Mouse (Mus musculus): Measurements from ENCODE around the gene Klf1. TPM values are rescaled to one million over a fixed set of nuclear protein-coding genes. Genes with fewer than 3 reads are reported as not detected.

Gene Klf1
- total RNA-seq, 2 experiments from 2014 or later, result not detected

DNA sequence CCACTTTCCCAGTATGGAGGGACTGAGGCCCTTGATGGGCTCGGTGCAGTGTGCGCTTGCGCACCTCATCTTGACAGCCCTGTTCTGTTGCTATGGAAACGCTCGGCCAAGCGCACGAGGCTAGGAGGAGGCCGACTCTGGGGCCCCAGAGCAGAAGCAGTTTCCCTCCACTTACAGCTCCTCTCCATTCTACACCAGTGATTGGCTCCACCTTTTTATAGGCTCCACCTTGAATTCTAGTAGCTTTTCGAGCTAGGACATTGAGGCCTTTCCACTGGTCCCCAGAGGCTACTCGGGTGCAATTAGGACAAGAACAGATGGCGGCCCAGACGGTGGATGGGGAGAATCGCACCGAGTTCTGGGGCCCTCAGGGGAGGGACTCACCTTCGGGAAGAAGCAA, 33.1 kb downstream of the Klf1 start:
- no peak for DNase-seq (ENCODE audit: low spot score in 2 of 2)

DNA sequence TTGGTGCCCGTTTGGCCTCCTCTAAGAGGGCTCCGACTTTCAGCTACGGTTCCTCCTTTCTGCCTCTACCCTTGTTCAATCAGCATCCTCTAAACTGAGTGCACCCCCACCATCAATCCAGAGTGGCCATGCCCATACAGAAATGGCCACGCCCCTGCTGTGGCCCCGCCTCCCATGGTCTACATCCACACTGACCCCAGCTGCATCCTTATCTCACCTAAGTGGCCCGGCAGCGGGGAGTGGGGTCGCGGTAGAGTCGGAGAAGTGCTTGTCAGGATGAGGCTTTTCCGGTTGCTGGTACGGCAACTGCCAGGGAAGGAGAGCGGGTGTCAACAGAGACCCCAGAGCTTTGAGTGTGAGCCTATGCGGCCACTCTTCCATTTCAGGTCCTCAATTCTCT, 33.8 kb downstream of the Klf1 start:
- no peak for DNase-seq (ENCODE audit: low spot score in 2 of 2)

DNA sequence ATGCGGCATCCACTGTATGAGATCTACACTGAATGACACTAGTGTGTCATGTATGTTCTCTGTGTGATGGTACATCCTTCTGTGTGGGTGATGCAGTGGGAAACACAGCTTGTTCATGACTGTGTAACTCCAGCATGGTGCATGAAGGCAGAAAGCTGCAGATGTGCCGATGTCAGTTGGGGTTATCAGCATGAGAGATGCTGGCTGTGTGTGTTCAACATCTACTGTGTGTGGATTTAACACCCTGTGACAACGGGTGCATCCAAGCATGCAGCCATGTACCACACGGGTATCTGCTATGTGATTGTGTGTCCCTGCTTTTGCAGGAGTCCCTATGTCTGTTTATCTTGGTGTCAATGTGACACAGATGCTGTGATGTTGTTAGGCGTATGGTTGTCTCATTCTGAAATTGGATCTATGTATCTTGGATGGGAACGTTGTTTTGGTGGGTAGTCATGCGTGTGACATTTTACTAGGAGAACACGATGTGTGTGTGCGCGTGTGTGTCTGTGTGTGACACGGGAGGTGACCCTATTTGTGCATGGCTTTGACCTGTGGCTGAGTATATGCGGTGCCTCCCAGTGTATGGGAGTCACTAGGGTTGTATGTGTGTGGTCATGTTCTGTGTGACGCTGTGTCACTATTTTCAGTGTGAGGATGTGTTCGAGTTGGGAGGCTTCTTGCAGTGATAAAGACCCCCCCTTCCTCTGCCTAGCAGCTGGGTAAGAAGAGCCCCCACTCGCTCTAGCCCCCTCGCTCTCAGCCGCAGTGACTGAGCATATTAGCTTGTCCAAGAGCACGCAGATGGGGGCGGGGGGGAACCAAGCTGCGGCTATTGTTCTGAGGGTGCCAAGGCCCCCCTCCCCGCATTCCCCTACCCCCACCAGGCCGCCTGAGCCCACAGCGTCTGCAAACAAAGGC, 34.6 kb downstream of the Klf1 start:
- DNase-seq (ENCODE audit: low spot score in 2 of 2), result no peak

DNA sequence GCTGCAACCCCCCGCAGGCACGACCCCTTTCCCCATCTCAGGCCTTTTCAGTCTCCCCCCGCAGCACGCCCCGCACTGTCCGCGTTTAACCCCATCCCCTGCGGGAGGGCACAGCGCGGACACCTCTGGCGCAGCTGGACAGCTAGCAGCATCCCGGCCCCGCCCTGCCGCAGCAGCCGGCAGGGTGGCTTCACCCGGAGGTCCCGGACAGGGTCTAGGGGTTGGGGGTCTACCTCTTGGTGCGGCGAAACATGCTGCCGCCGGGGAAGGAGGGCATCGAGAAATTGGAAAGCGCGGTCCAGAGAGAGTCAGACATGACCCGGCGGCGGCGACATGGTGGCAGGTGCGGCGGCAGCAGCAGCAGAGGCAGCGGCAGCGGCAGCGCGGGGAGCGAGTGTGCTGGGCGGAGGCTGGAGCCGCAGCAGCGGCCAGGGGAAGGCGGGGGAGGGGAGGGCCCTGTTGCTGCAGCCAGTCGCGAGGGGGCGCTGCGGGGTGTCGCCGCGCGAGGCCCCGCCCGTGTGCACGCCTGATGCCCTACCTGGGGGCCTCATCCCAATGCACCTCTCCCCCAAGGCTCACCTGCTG, 35.3 kb downstream of the Klf1 start, which contains the start of gene Mast1:
Mast1 (minus strand) TSS at position 398 of the 585 bp plus-strand sequence.
- peak; percentile 58 to 65 for DNase-seq (ENCODE audit: low spot score in 2 of 2)

DNA sequence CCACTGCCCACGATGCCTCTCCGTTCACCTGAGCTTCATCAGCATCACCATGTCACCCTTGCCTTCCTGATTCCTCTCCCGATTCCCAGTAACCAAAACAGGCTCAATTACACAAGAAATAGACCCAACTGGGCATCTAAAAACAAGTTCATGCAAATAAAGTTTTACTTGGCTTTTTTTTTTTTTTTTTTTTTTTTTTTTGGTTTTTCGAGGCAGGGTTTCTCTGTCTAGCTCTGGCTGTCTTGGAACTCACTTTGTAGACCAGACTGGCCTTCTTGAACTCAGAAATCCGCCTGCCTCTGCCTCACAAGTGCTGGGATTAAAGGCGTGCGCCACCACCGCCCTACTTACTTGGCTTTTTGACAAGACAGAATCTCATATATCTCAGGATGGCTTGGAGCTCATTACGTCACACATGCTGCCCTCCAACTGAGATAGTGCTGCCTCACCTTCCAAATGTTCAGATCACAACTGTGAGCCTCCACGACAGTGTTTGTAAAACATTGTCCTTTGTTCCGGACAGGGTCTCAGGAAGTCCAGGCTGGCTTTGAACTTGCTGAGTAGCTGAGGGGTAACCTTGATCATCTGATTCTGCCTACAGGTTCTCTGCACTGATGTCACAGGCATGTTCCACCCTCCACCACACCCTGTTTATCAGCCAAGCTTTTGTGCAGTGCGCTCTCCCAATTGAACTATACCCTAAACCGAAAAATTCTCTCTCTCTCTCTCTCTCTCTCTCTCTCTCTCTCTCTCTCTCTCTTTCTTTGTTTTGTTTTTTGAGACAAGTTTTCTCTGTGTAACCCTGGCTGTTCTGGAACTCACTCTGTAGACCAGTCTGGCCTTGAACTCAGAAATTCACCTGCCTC, 36.1 kb downstream of the Klf1 start:
- DNase-seq (ENCODE audit: low spot score in 2 of 2), result no peak

DNA sequence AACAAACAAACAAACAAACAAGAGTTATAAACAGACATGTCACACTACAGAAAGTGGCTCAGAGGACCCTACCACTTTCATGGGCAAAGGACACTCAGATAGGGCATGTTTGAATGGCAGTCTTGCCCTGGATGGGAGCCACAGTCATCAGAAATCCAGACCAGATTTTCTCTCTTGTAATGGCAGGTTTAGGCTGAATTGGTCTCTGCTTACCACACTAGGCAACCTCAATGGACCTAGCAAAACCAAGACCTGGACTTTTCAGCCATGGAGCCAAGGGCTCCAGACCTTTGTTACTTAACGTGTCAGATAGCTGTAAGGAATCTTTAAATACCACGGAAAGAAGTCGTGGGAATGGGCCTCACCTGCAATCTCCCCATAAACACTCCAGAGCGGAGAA, 42.0 kb downstream of the Klf1 start:
- no peak for DNase-seq (ENCODE audit: low spot score in 2 of 2)

DNA sequence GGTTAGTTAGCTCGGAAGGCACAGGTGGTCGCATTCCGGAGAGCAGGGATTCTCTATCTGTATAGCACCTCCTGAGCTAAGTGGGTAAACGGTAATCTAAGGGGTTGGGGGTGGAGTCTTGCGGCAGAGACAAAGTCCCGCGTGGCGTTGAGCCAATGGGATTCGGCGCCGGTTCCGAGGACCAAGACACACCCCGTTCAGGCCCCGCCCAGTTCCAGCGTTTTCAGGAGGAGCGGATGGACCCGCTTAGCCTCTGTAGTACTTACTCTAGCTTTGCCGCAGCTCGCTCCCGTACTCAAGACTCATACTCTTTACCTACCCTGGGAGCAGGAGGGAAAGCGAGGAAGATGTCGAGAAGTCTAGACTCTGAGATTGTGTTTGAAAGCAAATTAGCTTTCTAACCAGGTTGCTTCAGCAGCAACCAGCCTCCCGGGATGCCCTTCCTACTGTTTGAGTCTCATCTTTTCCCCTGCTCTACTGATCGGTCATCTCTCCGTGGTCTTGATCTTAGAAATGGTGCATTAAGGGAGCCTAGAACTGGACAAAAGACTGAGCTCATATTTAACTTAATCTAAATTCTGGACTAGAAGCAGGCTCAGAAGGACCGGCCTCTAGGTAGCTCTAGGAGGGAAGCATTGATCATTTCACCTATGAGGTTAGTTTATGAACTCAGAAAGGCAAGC, 42.9 kb downstream of the Klf1 start:
- DNase-seq (ENCODE audit: low spot score in 2 of 2), result no peak

DNA sequence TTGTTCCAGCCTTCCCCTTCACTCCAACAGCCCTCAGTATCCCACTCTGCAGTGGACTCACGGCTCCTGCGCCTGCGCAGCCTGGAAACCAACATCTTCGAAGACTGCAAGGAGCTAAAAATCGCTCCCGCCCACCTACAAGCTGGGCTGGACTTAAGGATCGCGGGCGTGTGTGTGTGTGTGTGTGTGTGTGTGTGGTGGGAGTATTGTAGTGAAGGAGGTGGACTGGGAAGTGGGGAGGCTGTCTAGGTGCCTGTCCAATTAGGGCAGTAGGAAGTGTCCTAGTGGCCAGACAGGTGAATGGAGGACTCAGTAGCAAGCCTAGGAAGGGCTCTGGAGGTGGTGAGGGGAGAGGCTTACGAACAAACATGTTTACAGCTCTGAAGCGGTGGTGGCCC, 43.5 kb downstream of the Klf1 start:
- DNase-seq (ENCODE audit: low spot score in 2 of 2), result no peak

DNA sequence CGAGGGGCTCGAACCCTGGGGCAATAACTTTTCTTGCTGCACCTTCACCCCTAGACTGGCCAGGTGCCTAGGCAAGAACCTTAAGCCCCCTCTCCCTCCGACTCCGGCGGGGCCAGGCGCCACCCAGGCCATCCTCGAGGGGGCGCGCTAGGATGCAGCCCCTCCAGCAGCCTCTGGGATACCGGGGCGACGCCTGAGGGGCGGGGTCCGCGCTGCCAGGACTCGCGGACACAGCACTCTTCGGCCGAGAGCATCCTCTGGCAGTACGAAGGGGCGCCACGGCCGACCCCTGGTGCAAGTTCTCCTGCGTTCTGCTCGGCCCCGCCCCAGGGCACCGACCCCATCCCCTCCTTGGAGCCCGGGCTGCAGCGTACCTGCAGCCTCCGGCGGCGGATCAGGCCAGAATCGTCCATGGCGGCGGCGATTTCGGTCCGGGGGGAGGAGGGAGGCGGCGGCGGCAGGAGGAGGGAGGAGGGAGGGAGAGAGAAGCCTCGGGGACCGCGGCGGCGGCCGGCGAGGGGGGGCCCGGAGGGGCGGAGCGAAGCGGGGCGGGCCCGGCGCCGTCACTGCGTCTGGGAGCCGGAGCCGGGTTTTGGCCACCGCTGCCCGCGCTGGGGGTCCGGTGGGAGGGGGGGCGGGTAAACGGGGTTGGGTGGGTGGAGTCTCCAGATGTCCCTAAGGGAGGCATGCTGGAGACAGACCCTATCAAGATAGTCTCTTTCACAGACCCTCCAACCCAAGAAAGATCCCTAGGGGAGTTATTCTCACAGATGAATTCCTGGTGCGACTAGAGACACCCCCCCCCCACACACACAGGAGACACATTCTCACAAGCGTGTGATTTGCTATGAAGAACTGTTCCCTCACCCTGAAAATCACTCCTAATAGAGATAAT, 44.2 kb downstream of the Klf1 start:
- peak in 1 of 2 experiments; percentile 32 for DNase-seq (ENCODE audit: low spot score in 2 of 2)

DNA sequence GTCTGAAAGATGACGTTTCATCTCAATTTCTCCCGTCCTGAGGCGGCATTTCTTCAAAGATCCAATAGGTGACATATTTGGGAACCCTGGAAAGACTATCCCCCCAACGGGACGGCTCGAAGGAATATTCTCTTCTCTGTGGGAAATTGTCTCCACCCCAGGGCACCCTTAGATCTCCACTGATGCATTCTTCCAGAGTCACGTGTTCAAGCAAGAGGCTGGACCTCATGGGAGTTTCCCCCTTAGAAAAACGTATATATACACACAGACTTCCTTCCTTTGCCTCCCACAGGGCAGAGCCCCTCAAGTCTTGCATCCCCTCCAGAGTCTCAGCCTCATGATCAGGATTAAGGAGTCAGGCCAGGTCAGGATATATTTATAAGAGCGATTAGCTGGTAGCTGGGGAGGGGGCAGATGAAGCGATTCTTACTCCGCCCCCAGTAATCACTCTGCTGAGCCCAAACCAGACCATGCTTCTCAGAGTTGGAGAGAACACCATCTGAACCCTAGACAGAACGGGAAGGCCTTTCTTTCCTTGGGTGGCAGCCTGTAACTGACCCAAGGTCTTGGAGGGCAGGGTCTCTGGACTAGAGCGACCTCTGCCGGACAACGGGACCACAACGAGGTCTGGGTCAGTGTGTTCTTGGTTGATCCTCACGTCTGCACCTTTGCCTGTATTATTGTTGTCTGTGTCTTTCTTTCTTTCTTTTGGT, 45.0 kb downstream of the Klf1 start, which contains the start of gene Rtbdn:
Rtbdn (plus strand) TSS at position 464 of the 713 bp plus-strand sequence.
- no peak for DNase-seq (ENCODE audit: low spot score in 2 of 2)

DNA sequence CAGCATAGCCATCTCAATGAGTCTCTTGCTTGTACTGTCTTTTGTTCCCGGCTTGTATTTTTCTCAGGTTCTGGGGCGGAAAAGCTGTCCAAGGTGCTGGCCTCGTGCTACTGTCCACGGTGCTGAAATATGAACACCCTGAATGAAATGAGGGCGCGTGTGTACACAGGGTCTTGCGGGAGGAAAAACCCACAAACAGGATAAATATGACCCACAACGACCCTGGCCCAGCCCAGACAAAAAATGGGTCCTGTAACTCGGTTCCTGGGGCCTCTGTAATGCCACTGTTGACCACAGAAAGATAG, 45.5 kb downstream of the Klf1 start:
- peak; percentile 39 to 57 for DNase-seq (ENCODE audit: low spot score in 2 of 2)

DNA sequence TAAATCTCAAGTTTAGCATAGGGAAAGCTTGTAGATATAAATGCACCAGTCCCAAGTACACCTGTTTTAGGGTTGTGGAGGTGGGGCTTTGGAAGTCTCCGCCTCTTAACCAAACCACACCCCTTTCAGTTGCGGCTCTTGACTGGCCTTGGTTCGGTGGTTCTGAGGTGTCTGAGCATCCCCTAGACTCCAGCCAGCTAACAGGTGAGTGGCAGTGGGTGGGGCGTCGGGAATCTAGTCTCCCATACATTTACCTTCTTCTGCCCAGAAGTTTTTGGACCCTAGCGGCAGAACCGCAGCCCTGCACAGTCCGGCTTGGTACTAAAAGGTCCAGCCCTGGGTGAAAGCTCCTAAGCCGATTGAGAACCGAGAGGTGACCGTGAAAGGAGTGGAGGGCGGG, 48.0 kb downstream of the Klf1 start:
- DNase-seq (ENCODE audit: low spot score in 2 of 2), result no peak

DNA sequence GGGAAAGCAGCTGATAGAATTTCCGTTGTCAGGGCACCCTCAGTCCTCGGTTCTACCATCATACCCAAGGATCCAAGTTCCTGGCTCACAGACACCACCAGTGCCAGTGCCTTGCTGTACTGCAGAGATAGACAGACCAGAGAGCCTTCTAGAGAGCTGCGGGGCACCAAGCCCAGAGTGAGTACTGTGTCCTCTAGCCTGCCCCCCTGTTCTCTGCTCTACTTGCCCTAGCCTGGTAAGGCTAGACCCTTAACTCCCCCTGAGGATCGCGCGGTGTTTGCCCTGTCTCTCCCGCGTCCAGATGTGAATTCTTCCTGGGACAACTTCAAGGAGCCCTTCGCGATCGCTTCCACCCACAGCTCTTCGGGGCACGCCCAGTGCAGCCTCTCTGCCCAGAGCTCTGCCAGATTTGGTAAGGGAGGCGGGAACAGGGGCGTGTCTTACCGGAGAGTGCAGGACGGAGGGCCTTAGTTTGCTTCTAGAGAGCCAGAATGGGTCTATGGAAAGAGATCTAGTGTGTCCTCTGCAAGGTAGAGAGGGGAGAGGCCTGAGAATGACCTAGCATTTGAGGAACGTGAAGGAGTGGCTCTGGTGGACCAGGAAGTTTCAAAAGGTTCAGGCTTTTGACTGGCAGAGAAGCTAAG, 51.0 kb downstream of the Klf1 start:
- peak in 1 of 2 experiments; percentile 56 for DNase-seq (ENCODE audit: low spot score in 2 of 2)

Small RNA genes within 50 kb of the gene (microRNA-seq; reads per million reads assigned to microRNA genes)
- 0 to 0.61 reads per million in 2 experiments for gene Gm24197 (ENCODE audit: borderline number of aligned reads in 2 of 2)
- gene Mir7069 (ENCODE audit: borderline number of aligned reads in 2 of 2), result 5.7 to 7.3 reads per million in 2 experiments

Other genes with a start within 250 kb of the Klf1 start
- 10 to 100 TPM; 20.7 to 24.6 TPM for gene Ier2, start 239.1 kb upstream of the Klf1 start, total RNA-seq (2021)
- gene Trmt1, start 215.6 kb upstream of the Klf1 start, total RNA-seq (2021), result 10 to 100 TPM; 66.3 to 79.0 TPM
- gene Nacc1, start 214.1 kb upstream of the Klf1 start, total RNA-seq (2021), result 10 to 100 TPM; 71.3 to 77.8 TPM
- gene Lyl1, start 200.5 kb upstream of the Klf1 start, total RNA-seq (2021), result 1 to 10 TPM; 2.7 to 2.8 TPM
- gene G430095P16Rik, start 178.9 kb upstream of the Klf1 start, total RNA-seq (2021), result under 1 TPM; 0.45 to 0.76 TPM
- 100 to 1,000 TPM in 1 of 2 experiments, 10 to 100 TPM in 1; 92.2 to 127 TPM for gene Nfix, start 101.6 kb upstream of the Klf1 start, total RNA-seq (2021)
- gene Dand5, start 79.1 kb upstream of the Klf1 start, total RNA-seq (2021), result 10 to 100 TPM; 10.6 to 10.8 TPM
- gene Gadd45gip1, start 70.4 kb upstream of the Klf1 start, total RNA-seq (2021), result 10 to 100 TPM; 62.0 to 71.1 TPM
- gene Rad23a, start 61.3 kb upstream of the Klf1 start, total RNA-seq (2021), result 100 to 1,000 TPM; 109 to 113 TPM
- 100 to 1,000 TPM; 606 to 686 TPM for gene Calr, start 55.0 kb upstream of the Klf1 start, total RNA-seq (2021)
- gene Farsa, start 44.9 kb upstream of the Klf1 start, total RNA-seq (2021), result 10 to 100 TPM; 58.8 to 69.6 TPM
- gene Syce2, start 29.8 kb upstream of the Klf1 start, total RNA-seq (2021), result 1 to 10 TPM; 6.9 to 9.4 TPM
- 10 to 100 TPM; 52.4 to 56.5 TPM for gene Gcdh, start 8.0 kb upstream of the Klf1 start, total RNA-seq (2021)
- gene Dnase2a, start 6.6 kb downstream of the Klf1 start, total RNA-seq (2021), result 10 to 100 TPM; 11.2 to 12.5 TPM
- gene Mast1, start 35.4 kb downstream of the Klf1 start, total RNA-seq (2021), result 1 to 10 TPM; 2.1 to 3.1 TPM
- under 1 TPM in 1 of 2 experiments, not detected in 1; 0.16 TPM for gene Rtbdn, start 45.1 kb downstream of the Klf1 start, total RNA-seq (2021)
- 1 to 10 TPM; 1.9 TPM for gene Gm49661, start 67.5 kb downstream of the Klf1 start, total RNA-seq (2021)
- 100 to 1,000 TPM; 740 to 761 TPM for gene Prdx2, start 67.7 kb downstream of the Klf1 start, total RNA-seq (2021)
- 100 to 1,000 TPM in 1 of 2 experiments, 10 to 100 TPM in 1; 80.9 to 131 TPM for gene Rnaseh2a, start 67.8 kb downstream of the Klf1 start, total RNA-seq (2021)
- gene Junb, start 76.8 kb downstream of the Klf1 start, total RNA-seq (2021), result 10 to 100 TPM; 27.1 to 28.5 TPM
- gene Hook2, start 88.7 kb downstream of the Klf1 start, total RNA-seq (2021), result 1 to 10 TPM; 6.3 to 7.2 TPM
- gene Best2, start 112.6 kb downstream of the Klf1 start, total RNA-seq (2021), result not detected
- 100 to 1,000 TPM in 1 of 2 experiments, 10 to 100 TPM in 1; 89.2 to 100 TPM for gene Asna1, start 123.4 kb downstream of the Klf1 start, total RNA-seq (2021)
- gene Trir, start 124.9 kb downstream of the Klf1 start, total RNA-seq (2021), result 100 to 1,000 TPM; 162 to 192 TPM
- gene Tnpo2, start 135.0 kb downstream of the Klf1 start, total RNA-seq (2021), result 10 to 100 TPM; 67.8 to 80.4 TPM
- 10 to 100 TPM; 11.1 to 18.1 TPM for gene Fbxw9, start 158.1 kb downstream of the Klf1 start, total RNA-seq (2021)
- gene Gm5741, start 166.1 kb downstream of the Klf1 start, total RNA-seq (2021), result not detected
- 10 to 100 TPM; 25.5 to 26.4 TPM for gene Dhps, start 169.8 kb downstream of the Klf1 start, total RNA-seq (2021)
- 10 to 100 TPM; 72.6 to 87.7 TPM for gene Wdr83os, start 178.8 kb downstream of the Klf1 start, total RNA-seq (2021)
- gene Wdr83, start 179.4 kb downstream of the Klf1 start, total RNA-seq (2021), result 10 to 100 TPM; 21.1 to 23.1 TPM
- gene Man2b1, start 181.3 kb downstream of the Klf1 start, total RNA-seq (2021), result 10 to 100 TPM; 43.2 to 51.8 TPM
- gene Zfp791, start 221.2 kb downstream of the Klf1 start, total RNA-seq (2021), result 1 to 10 TPM; 2.2 TPM
- gene Cks1brt, start 250.0 kb downstream of the Klf1 start, total RNA-seq (2021), result not detected

Measured in adrenal gland, adult 18-20 months (tissue).